Mouse (Mus musculus): ENCODE data around the gene Rcan1.

Rcan1 gene

GRCm38 (mm10) chr16:92398574-92399118, 72.0 kb downstream of the Rcan1 start:
- DNase-seq: no peak

- peak; percentile 42 to 56 for DNase-seq
Observed at GRCm38 (mm10) chr16:92397745-92398573, 72.7 kb downstream of the Rcan1 start.

- DNase-seq: no peak
Observed at GRCm38 (mm10) chr16:92393732-92394131, 76.9 kb downstream of the Rcan1 start.

- DNase-seq: no peak
Observed at GRCm38 (mm10) chr16:92387692-92388091, 83.0 kb downstream of the Rcan1 start.

DNA sequence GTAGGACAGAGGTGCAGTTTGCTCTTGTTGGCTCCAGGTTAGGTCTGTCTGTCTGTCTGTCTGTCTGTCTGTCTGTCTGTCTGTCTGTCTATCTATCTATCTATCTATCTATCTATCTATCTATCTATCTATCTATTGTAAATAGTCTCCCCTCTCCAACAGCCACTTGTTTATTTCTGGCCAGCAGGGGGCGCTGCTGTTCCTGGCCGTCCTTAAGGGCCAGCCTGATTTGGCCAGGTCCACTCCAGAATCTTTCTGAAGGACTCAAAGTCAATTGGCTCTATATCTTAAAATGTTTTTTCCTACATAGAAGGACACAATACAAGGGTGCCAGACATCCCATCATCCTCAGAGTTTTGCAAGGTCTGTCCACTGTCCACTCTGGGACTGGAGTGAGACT, 85.6 kb downstream of the Rcan1 start:
- DNase-seq: peak in 1 of 2 experiments; percentile 79

DNA sequence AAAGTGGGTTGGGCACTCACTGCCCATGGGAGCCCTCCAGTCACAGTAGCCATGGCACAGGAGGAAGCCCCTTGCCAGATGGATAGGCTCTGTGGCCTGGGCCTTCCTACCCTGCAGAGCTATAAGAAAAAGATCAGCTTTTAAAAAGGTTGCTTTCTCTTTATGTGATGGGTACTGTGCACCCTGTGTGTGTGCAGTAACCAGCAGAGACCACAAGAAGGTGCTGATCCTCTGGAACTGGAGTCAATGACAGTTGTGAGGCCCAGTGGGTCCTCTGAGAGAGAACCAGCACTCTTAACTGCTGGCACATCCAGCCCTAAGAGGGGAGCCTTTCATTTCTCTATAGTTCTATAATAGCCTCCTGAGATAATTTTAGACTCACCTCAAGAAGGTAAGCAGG, 87.3 kb downstream of the Rcan1 start:
- DNase-seq: no peak

- no peak for DNase-seq
Observed at GRCm38 (mm10) chr16:92382508-92382907, 88.2 kb downstream of the Rcan1 start.

- no peak for DNase-seq
Observed at GRCm38 (mm10) chr16:92381092-92381491, 89.6 kb downstream of the Rcan1 start.

DNA sequence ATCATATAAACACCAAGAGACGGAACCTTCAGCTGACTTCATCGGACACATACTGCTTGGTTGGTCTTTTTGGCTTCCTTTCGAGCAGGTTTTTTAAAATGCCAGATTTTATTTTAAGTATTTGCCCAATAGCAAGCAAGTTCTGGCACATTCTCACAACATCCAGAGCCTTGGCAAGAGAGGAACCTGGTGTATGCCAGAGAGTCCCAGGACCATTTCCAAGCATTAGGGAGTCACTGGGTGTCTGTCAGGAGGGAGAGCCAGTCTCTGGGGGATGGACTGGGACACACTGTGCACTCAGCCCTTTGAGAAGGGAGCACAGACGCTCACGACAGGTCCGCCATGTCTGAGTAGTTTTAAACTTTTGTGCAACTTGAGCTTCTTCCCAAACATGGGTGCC, 93.7 kb downstream of the Rcan1 start:
- DNase-seq: no peak

DNA sequence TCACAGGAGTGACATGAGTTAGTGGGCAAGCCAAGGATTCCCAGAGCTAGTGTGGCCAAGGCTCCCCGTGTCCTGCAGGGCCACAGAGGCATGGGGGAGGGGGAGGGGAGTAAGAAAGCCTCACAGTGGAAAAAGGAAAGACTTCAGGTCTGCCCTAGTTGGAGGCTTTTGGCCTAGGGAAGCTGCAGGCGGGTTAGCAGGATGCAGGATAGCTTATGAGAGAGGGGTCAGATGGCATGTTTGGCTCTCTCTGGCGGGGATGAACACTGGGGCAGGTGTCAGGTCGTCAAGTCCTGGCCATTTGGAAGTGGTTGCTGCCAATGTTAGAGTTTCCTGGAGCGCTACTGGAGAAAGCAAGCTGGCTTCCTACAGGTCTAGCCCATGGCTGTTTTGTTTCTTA, 99.0 kb downstream of the Rcan1 start:
- no peak for DNase-seq

DNA sequence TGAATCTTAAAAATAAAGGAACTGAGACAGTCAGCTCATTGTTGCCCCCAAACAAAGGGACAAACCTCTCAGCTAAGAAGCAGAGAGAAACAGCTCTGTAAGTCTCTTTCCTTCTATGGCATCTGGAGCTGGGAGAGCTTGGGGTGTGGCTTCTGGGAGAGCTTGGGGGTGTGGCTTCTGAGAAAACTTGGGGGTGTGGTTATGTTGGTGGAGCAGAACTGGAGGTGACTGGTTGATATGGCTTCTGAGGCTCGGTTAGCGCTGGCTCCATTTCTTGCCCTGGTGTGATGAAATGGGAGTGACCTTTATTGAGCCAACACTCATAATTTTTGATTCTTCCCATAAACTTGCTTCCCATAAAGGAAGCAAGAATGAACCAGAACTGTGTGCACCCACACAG, 101.4 kb downstream of the Rcan1 start:
- DNase-seq: peak; percentile 45 to 55

GRCm38 (mm10) chr16:92365477-92365876, 105.2 kb downstream of the Rcan1 start:
- DNase-seq: no peak

DNA sequence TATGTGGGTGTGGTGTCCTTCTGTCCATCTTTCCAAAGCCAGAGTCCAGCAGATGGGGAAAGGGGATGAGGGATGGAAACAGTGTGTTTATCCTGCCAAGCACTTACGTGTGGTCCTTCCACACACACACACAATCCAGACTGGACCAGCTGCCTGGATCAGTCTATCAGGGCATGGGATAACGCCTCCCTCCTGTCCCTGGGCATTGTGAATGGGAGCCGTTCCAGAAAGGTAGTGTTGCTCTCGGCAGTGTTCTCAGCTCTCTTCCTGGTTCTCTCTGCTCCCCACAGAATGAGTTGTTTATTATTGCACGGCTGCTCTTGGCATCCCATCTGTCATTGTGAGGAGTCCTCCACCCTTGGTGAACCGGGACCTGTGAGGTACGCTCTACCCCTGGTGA, 110.0 kb downstream of the Rcan1 start:
- DNase-seq: no peak

GRCm38 (mm10) chr16:92359229-92359628, 111.4 kb downstream of the Rcan1 start, which contains the start of gene Kcne1:
Kcne1 (minus strand) TSS chr16:92359468.
- no peak for DNase-seq

GRCm38 (mm10) chr16:92358734-92359133, 111.9 kb downstream of the Rcan1 start:
- DNase-seq: no peak

DNA sequence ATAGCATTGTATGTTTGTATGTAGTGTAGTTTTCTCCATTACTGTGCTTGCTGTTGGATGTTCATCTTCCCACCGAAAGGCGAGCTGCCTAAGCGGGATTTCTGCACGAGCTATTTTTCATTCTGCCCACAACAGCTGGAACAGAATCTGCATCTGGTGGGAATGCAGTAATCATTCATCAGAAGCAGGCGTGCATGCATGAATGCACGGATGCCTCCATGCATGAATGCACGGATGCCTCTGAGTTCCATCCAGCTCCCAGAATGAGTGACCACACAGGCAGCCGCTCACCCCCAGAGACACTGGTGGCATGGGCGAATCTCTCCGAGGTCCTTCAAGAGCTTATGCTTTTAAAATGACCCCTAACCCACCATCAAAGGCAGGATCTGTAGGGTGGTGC, 113.1 kb downstream of the Rcan1 start:
- peak in 1 of 2 experiments; percentile 34 for DNase-seq

GRCm38 (mm10) chr16:92357023-92357422, 113.6 kb downstream of the Rcan1 start:
- no peak for DNase-seq

DNA sequence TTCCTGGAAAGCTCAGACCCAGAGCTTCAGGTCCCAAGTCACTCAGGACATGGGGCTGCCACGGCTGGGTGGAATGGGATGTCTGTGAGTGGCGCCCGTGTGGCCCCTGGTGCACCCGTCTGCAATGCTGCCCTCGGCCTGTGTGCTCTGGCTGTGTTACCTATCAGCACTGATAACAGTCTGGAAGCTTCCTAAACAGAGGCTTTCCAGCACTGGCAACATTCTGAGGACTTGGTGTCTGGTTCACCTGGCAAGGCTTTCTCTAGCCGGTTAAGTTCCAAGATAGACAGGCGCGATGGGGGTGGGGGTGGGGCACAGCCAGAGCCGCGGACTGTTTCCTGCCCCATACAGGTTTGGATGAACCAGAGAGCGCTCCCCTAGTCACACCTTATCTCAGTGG, 114.7 kb downstream of the Rcan1 start:
- no peak for DNase-seq

GRCm38 (mm10) chr16:92355366-92355765, 115.3 kb downstream of the Rcan1 start:
- no peak for DNase-seq

- DNase-seq: no peak
Observed at GRCm38 (mm10) chr16:92353897-92354296, 116.8 kb downstream of the Rcan1 start.

DNA sequence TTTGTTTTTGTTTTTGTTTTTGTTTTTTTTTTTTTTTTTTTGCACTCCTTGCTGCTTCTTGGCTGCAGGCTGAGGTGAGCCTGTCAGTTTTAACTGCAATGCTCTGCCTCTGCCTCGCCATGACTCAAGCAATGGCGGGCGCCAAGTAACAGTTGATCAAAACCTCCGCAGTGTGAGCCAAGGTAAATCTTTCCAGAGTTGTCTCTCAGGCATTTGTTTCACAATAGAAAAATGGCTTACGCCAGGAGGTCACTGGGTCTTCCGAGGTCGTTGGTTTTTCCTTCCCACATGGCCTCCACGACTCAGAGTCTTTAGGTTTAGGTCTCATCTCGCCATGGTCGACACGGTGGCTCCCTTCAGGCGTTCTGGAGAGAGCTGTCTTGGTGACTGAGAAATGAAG, 117.4 kb downstream of the Rcan1 start:
- DNase-seq: no peak

DNA sequence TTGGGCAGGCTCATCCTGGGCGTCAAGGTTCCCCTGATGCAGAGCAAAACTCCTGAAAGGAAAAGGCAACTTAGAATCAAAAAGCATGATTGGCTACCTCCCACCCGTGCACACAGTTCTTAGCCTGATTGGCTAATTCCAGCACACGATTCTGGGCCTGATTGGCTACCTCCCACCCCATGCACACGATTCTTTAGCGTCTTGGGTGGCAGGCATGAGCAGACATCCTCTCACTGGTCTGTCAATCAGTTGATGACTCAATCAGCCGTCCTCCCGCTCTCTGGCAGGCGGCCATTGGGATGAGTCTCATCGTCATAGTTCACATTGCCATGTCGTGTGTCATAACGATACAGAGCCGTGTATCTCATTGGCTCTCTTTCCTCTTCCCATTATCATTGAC, 121.7 kb downstream of the Rcan1 start:
- no peak for DNase-seq

DNA sequence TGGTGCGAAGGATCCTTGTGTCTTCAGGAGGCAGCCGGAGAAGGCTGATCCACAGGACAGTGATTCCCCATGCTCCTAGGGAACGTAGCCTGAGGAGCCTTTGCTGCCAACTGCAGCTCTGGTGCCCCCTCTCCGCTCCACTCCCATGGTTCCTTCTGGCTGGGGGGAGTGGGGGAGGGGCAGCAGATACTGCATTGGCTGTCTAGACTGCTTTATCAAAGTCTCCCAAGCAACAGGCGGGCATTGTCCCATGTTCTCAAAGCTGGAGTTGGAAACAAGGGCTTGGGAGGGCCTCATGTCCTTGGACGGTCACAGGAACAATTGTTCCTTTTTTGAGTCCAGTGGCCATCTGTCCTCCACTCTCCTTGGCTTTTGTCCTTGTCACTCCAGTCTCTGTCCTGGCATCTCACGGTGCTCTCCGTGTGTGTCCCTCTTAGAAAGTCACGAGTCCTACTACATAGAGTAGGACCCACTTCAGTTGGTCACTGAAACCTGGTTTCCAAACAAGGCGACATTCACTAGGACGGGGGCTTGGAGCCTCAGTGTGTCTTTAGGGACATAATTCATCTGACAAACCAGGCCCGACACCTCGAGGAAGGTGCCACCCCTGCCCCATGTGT, 124.3 kb downstream of the Rcan1 start:
- no peak for DNase-seq

DNA sequence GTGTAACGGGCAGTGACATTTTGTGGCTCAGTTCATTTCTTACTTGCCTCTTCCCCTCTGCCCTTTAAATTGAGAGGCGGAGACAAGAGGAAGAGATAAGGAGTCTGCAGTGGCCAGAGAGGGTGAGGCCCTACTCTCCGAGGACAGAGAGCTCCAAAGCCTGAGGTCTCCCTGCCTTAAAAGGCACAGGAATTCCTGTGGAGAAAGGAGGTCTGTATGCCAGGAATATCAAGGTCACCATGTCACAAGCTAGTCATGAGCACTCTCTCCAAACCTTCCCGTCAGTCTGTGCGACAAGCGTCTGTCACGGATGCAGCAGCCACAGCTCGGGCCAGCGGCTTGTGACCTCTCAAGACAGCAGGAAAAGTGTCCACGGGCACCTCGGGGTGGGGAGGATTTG, 125.5 kb downstream of the Rcan1 start:
- DNase-seq: no peak
